Mouse (Mus musculus): ENCODE measurements around the gene Hoxc8. TPM values are rescaled to one million over a fixed set of nuclear protein-coding genes. Genes with fewer than 3 reads are reported as not detected.

Hoxc8 gene
- polyA plus RNA-seq, 1 experiment from 2014 or later: 1.0 TPM

DNA sequence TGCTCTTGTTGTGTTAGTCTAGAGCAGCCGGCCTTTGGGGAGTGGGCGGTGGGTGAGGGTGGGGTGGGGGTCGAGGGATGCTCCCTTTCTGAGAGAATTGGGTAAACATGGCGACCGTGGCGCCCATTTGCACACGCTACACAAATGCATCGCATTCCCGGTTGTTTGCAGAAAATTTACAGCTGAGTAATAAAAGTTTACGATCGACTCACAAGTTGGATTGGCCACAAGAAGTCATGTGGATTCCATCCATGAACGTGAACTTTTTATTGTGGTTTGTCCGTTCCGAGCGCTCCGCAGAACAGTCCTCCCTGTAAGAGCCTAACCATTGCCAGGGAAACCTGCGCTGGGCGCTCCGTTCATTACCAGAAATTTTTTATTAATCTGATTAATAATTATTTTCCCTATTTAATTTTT, 7.5 kb downstream of the Hoxc8 start, which contains the start of gene Hoxc6:
Hoxc6 (plus strand) TSS at position 319 of the 417 bp plus-strand sequence.
- H3K27me3 ChIP-seq (ENCODE audit: control insufficient read depth, insufficient read depth, low read length): peaks cover 82% of the 10 kb centered on the region

DNA sequence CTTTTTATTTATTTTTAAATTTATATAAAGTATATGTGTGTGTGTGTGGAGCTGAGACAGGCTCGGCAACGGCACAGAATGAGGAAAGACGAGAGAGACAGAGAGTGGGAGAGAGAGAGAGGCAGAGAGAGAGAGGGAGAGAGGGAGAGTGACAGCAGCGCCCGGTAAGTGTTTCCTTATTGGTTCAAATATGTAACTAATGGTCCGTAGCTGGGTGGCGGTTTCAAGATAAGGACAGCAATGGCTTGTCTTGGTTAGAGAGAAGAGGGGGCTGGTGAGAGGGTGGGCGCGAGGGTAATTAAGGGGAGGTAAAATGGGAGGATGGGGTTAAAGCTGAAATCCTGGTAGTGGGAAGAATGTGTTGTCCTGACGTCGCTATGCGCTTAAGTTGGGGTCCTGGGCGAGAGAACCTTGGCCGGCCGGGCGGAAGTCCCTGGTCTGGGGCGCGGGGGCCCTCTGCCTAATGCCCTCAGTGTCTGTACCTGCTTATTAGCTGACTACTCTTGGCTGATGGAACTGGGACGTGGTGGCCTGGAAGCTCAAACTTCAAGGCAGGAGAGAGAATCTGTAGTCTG, 8.3 kb downstream of the Hoxc8 start:
- Histone ChIP-seq H3K4me2 (replicated peaks; ENCODE audit: low read depth, low read length) (peak overlapping the region; percentile 76), H3K9ac (replicated peaks; ENCODE audit: low read depth, low read length) (no peak overlapping the region), H3K27me3 (ENCODE audit: control insufficient read depth, insufficient read depth, low read length) (peaks cover 88% of the 10 kb centered on the region), H3K9me3 (ENCODE audit: control insufficient read depth, low read depth, low read length) (no peaks in the 10 kb centered on the region), H3K27ac (ENCODE audit: low read length) (no peak overlapping the region), H3K36me3 (ENCODE audit: control insufficient read depth, insufficient read depth, low read length) (no peaks in the 10 kb centered on the region), H3K4me3 (ENCODE audit: low read depth, low read length) (peak overlapping the region; percentile 42), H3K4me1 (ENCODE audit: control insufficient read depth, insufficient read depth, low read length) (peaks cover 8% of the 10 kb centered on the region; the same call in 1 of the 2 replicates)
- 2% methylated on average over 19 of the region's 19 CpGs for WGBS
- ATAC-seq (ENCODE audit: insufficient number of reproducible peaks, insufficient read depth, low FRiP score, low read depth): peak; percentile 25; the same call in 1 of the 2 replicates

More for the DNA sequence above, 7.5 kb downstream of the Hoxc8 start, which contains the start of gene Hoxc6:
- peak within 1 kb of the TSS; percentile 42 for H3K4me3 ChIP-seq (ENCODE audit: low read depth, low read length)
- peaks cover 8% of the 10 kb centered on the region; the same call in 1 of the 2 replicates for H3K4me1 ChIP-seq (ENCODE audit: control insufficient read depth, insufficient read depth, low read length)
- 2% methylated on average over 19 of the region's 19 CpGs for WGBS
- no peak for ATAC-seq (ENCODE audit: insufficient number of reproducible peaks, insufficient read depth, low FRiP score, low read depth)
- no peaks in the 10 kb centered on the region for H3K9me3 ChIP-seq (ENCODE audit: control insufficient read depth, low read depth, low read length)
- H3K36me3 ChIP-seq (ENCODE audit: control insufficient read depth, insufficient read depth, low read length): no peaks in the 10 kb centered on the region
- H3K4me2 ChIP-seq (replicated peaks; ENCODE audit: low read depth, low read length): peak within 1 kb of the TSS; percentile 76
- H3K27ac ChIP-seq (ENCODE audit: low read length): no peak within 1 kb of the TSS
- H3K9ac ChIP-seq (replicated peaks; ENCODE audit: low read depth, low read length): no peak within 1 kb of the TSS

DNA sequence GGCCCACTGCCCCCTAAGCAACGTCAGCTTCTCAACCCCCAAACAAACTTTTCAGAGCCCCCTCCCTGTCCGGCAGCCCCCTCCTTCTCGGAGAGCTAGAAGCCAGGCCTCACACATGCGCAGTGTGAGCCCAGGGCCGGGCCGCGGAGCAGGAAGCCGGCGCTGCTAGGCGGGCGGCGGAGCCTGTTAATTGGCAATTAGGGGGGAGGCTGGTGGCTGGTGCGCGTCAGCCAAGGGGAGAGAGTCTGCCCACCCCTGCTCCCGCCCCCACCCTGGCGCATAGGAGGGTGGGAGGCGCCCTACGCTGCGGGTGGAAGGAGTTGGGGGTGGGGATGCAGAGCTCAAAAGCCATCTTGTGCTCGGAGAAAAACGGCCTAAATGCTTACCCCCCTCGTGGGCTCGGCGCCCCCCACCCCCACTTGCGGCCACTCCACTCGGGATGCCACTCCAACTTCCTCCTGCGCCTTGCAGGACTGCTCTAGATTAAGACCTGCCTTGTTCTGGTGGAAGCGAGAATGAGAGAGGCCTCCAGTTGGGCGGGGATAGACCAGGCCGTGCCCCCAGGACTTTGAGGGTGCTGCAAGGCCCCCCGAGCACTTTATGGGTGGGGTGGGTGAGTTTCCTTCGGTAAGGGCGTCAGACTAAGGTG, 8.9 kb downstream of the Hoxc8 start:
- Histone ChIP-seq H3K4me3 (ENCODE audit: low read depth, low read length) (peak overlapping the region; percentile 42), H3K9ac (replicated peaks; ENCODE audit: low read depth, low read length) (no peak overlapping the region; the same call in 1 of the 2 replicates), H3K27me3 (ENCODE audit: control insufficient read depth, insufficient read depth, low read length) (peaks cover 94% of the 10 kb centered on the region), H3K36me3 (ENCODE audit: control insufficient read depth, insufficient read depth, low read length) (no peaks in the 10 kb centered on the region), H3K4me1 (ENCODE audit: control insufficient read depth, insufficient read depth, low read length) (peaks cover 8% of the 10 kb centered on the region; the same call in 1 of the 2 replicates), H3K9me3 (ENCODE audit: control insufficient read depth, low read depth, low read length) (no peaks in the 10 kb centered on the region), H3K4me2 (replicated peaks; ENCODE audit: low read depth, low read length) (peak overlapping the region; percentile 76), H3K27ac (ENCODE audit: low read length) (no peak overlapping the region)
- WGBS: 1% methylated on average over 32 of the region's 33 CpGs
- peak; percentile 60; the same call in 1 of the 2 replicates for ATAC-seq (ENCODE audit: insufficient number of reproducible peaks, insufficient read depth, low FRiP score, low read depth)

DNA sequence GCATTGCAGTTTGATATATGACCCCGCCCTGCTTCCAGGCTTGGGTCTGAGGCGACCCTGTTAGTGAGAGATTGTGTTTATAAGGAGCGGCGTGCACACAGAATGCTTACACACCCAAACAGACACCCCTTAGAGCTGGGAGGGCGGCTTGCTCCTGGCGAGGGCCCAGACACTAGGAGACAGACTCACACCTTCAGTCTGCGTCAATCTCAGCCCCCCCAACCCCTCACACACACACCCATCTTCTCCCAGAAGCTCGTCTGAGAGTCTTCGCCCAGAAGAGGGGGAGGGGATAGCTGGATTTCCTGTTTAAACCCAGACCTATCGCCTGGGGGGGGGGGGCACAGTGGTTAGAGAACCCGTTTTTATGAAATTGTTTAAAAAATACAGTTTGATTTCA, 9.5 kb downstream of the Hoxc8 start:
- Histone ChIP-seq H3K4me2 (replicated peaks; ENCODE audit: low read depth, low read length) (peak overlapping the region; percentile 76; the same call in 1 of the 2 replicates), H3K9ac (replicated peaks; ENCODE audit: low read depth, low read length) (no peak overlapping the region), H3K27me3 (ENCODE audit: control insufficient read depth, insufficient read depth, low read length) (peaks cover 92% of the 10 kb centered on the region), H3K9me3 (ENCODE audit: control insufficient read depth, low read depth, low read length) (no peaks in the 10 kb centered on the region), H3K4me1 (ENCODE audit: control insufficient read depth, insufficient read depth, low read length) (peaks cover 8% of the 10 kb centered on the region; the same call in 1 of the 2 replicates), H3K4me3 (ENCODE audit: low read depth, low read length) (peak overlapping the region; percentile 42; the same call in 1 of the 2 replicates), H3K27ac (ENCODE audit: low read length) (no peak overlapping the region), H3K36me3 (ENCODE audit: control insufficient read depth, insufficient read depth, low read length) (no peaks in the 10 kb centered on the region)
- 0 out of 2 replicates have a peak, but pooled peaks have one; percentile 26 for ATAC-seq (ENCODE audit: insufficient number of reproducible peaks, insufficient read depth, low FRiP score, low read depth)
- 6% methylated on average over 11 of the region's 11 CpGs for WGBS

DNA sequence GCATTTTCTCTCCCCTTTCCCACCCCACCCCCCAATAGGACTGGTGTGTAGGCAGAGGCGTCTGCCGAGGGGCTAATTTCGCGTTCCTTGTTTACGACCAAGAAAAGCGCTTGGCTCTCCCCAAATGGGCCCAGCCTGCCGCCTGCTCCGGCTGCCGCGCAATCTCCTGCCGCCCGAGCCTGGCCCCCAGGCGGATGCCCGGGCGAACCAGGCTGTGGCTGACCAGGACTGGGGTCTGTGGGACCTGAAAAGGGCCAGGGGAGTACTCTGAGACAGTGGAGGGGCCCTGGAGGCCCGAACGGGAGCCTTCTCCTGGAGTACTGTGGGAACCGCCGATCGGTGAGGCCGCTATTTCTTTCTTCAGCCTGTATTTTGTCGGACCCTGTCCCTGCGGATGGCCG, 10.1 kb downstream of the Hoxc8 start:
- WGBS: 7% methylated on average over 24 of the region's 24 CpGs
- H3K27me3 ChIP-seq (ENCODE audit: control insufficient read depth, insufficient read depth, low read length): peaks cover 87% of the 10 kb centered on the region
- peak overlapping the region; percentile 20; the same call in 1 of the 2 replicates for H3K4me2 ChIP-seq (replicated peaks; ENCODE audit: low read depth, low read length)
- H3K4me3 ChIP-seq (ENCODE audit: low read depth, low read length): no peak overlapping the region
- no peak for ATAC-seq (ENCODE audit: insufficient number of reproducible peaks, insufficient read depth, low FRiP score, low read depth)
- no peak overlapping the region for H3K9ac ChIP-seq (replicated peaks; ENCODE audit: low read depth, low read length)
- H3K4me1 ChIP-seq (ENCODE audit: control insufficient read depth, insufficient read depth, low read length): peaks cover 8% of the 10 kb centered on the region; the same call in 1 of the 2 replicates
- H3K36me3 ChIP-seq (ENCODE audit: control insufficient read depth, insufficient read depth, low read length): no peaks in the 10 kb centered on the region
- no peak overlapping the region for H3K27ac ChIP-seq (ENCODE audit: low read length)
- H3K9me3 ChIP-seq (ENCODE audit: control insufficient read depth, low read depth, low read length): no peaks in the 10 kb centered on the region

DNA sequence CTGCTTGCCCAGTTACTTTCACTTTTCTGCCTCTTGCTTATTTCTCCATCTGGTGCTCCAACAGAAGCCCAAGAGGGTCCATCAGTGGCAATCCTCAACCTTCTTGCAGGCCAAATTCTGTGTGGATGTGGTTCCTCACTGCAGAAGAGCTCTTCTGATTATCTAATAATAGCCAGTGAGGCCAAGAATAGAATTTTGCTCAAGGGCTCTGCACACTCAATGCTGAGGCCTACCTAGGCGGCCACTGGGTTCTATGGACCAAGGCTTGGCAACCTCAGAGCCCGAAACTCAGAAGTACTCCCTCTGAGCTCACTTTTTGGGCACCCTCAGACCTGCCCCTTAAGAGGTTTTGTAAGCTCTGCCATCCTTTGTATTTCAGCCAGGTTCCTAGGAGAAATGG, 11.0 kb downstream of the Hoxc8 start:
- H3K9ac ChIP-seq (replicated peaks; ENCODE audit: low read depth, low read length): no peak overlapping the region

DNA sequence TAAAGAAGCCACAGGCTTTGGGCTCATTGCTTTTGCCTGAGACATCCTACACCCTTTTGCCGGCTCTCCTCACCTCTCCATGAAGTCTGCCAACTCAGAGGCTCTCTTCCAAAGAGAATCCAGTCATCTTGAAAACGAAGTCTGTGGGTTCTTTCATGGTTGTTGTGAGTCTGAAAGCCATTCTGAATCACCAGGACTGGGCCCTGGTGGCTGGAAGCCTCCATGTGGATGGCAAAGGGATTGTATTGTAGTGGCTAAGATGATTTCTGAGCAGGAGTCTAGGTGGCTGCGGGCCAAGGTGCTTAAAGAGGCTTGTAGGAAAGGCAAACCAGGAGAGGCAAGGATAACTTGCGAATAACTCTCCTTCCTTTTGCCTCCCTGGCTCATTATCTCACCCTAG, 11.7 kb downstream of the Hoxc8 start:
- H3K9me3 ChIP-seq (ENCODE audit: control insufficient read depth, low read depth, low read length): no peaks in the 10 kb centered on the region
- H3K4me2 ChIP-seq (replicated peaks; ENCODE audit: low read depth, low read length): no peak overlapping the region
- 37% methylated on average over 4 of the region's 4 CpGs for WGBS
- H3K36me3 ChIP-seq (ENCODE audit: control insufficient read depth, insufficient read depth, low read length): no peaks in the 10 kb centered on the region
- peaks cover 89% of the 10 kb centered on the region for H3K27me3 ChIP-seq (ENCODE audit: control insufficient read depth, insufficient read depth, low read length)
- H3K9ac ChIP-seq (replicated peaks; ENCODE audit: low read depth, low read length): no peak overlapping the region
- no peak overlapping the region for H3K4me3 ChIP-seq (ENCODE audit: low read depth, low read length)
- H3K27ac ChIP-seq (ENCODE audit: low read length): no peak overlapping the region
- no peak for ATAC-seq (ENCODE audit: insufficient number of reproducible peaks, insufficient read depth, low FRiP score, low read depth)
- H3K4me1 ChIP-seq (ENCODE audit: control insufficient read depth, insufficient read depth, low read length): peaks cover 8% of the 10 kb centered on the region; the same call in 1 of the 2 replicates

More for the DNA sequence above, 11.0 kb downstream of the Hoxc8 start:
- Histone ChIP-seq H3K4me3 (ENCODE audit: low read depth, low read length) (no peak overlapping the region), H3K27ac (ENCODE audit: low read length) (no peak overlapping the region), H3K9me3 (ENCODE audit: control insufficient read depth, low read depth, low read length) (no peaks in the 10 kb centered on the region), H3K4me2 (replicated peaks; ENCODE audit: low read depth, low read length) (no peak overlapping the region), H3K4me1 (ENCODE audit: control insufficient read depth, insufficient read depth, low read length) (peaks cover 8% of the 10 kb centered on the region; the same call in 1 of the 2 replicates), H3K36me3 (ENCODE audit: control insufficient read depth, insufficient read depth, low read length) (no peaks in the 10 kb centered on the region), H3K27me3 (ENCODE audit: control insufficient read depth, insufficient read depth, low read length) (peaks cover 89% of the 10 kb centered on the region)
- ATAC-seq (ENCODE audit: insufficient number of reproducible peaks, insufficient read depth, low FRiP score, low read depth): no peak
- WGBS: 57% methylated on average over 2 of the region's 2 CpGs

DNA sequence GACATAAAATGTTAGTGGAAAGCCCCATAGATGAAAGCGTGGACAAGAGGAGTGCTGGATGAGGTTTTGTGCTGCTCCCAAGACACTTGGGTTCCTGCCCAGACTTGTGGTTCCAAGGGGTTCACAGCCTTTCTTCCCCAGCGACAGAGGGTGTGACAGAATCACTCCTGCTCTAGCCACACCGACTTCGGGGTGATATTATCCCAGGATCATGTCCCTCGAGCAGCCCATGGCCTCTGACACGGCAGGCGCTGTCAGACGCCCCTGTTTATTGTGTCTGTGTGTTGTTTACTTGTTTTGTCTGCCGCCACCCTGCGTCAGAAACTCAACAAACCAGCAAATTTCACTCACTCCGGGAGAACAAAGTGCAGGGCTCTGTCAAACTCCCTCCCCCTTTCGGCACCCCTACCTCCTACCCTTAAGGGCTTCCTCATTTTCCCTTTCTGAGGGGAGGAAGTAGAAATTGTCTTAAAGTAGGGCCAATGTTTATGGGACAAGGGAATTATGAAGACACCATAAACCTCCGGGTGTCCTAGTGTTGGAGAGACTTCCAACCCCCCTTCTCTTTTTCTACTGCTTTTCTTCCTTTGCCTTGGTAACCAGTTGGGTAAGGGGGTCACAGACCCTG, 12.5 kb downstream of the Hoxc8 start:
- no peaks in the 10 kb centered on the region for H3K9me3 ChIP-seq (ENCODE audit: control insufficient read depth, low read depth, low read length)
- H3K4me1 ChIP-seq (ENCODE audit: control insufficient read depth, insufficient read depth, low read length): peaks cover 8% of the 10 kb centered on the region; the same call in 1 of the 2 replicates
- H3K36me3 ChIP-seq (ENCODE audit: control insufficient read depth, insufficient read depth, low read length): no peaks in the 10 kb centered on the region
- no peak for ATAC-seq (ENCODE audit: insufficient number of reproducible peaks, insufficient read depth, low FRiP score, low read depth)
- H3K4me3 ChIP-seq (ENCODE audit: low read depth, low read length): no peak overlapping the region
- H3K9ac ChIP-seq (replicated peaks; ENCODE audit: low read depth, low read length): no peak overlapping the region
- H3K4me2 ChIP-seq (replicated peaks; ENCODE audit: low read depth, low read length): no peak overlapping the region
- 15% methylated on average over 13 of the region's 13 CpGs for WGBS
- 0 out of 2 replicates have a peak overlapping the region, but pooled peaks have one; percentile 10 for H3K27ac ChIP-seq (ENCODE audit: low read length)
- H3K27me3 ChIP-seq (ENCODE audit: control insufficient read depth, insufficient read depth, low read length): peaks cover 85% of the 10 kb centered on the region
